Mouse (Mus musculus) liver, embryonic 14.5 days (tissue): ENCODE results near the gene Gm45337.

ENCODE experiments used
- CTCF ChIP-seq: IDR thresholded peaks from 2 replicates; pipeline ENCODE4 v1.5.1; 2016; ENCODE audit warnings: antibody characterized with exemption, low read depth, control low read depth
- EP300 ChIP-seq: IDR thresholded peaks from 2 replicates; pipeline ENCODE4 v1.6.1; 2016; ENCODE audit warnings: antibody characterized with exemption, low read depth

DNA sequence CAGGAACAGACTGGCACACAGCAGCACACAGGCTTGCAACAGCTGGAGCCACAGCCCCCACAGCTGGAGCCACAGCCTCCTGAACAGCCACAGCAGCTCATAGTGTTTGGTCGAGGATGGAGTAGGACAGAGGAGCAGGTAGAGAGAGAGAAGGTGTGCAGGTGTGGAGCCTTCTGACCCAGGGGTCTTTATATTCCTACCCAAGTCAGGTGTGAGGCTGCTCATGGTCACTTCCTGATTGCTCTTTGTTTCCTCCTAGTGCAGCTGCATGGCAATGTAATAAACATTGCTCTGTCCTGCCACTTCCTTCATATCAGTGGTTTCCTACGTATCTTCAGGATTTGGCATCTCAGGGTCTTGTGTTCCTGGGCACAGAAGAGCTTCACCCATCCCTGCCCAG, 45.9 kb upstream of the Gm45337 start, which contains the start of gene Gm10153:
- no peak for TF ChIP-seq CTCF
- TF ChIP-seq EP300: no peak
